Mouse (Mus musculus) midbrain, postnatal 0 days (tissue): ENCODE data around the gene Rsph10b. TPM values are rescaled to one million over a fixed set of nuclear protein-coding genes. Genes with fewer than 3 reads are reported as not detected.
A peak's percentile ranks its signal among the peaks of the same experiment; 100 is the strongest.

ENCODE experiments used
- ATAC-seq: fragments of 200-750 bp; cut with Nextera tagmentation; 2 replicates; pipeline ENCODE4 v1.8.0; 2017; ENCODE audit warnings: moderate number of reproducible peaks, mild to moderate bottlenecking, moderate TSS enrichment, moderate library complexity; ENCODE audit not compliant: low FRiP score
- DNase-seq: peaks from one replicate; pipeline ENCODE4 v3.0.0-alpha.2; 2015; ENCODE audit warnings: low spot score
- H3K27ac ChIP-seq: fragments of 300-500 bp; sonication (generic); 2 replicates; pipeline ENCODE4 v1.5.1; 2014; ENCODE audit warnings: low read depth, mild to moderate bottlenecking, low read length, mixed read lengths
- H3K27me3 ChIP-seq: fragments of 300-500 bp; sonication (generic); 2 replicates; pipeline ENCODE4 v1.6.1; 2014; ENCODE audit warnings: low read length, control low read depth, mixed read lengths; ENCODE audit not compliant: insufficient read depth
- H3K36me3 ChIP-seq: fragments of 300-500 bp; sonication (generic); 2 replicates; pipeline ENCODE4 v1.6.1; 2014; ENCODE audit warnings: low read length, control low read depth, mixed read lengths; ENCODE audit not compliant: insufficient read depth
- H3K4me1 ChIP-seq: fragments of 300-500 bp; sonication (generic); 2 replicates; pipeline ENCODE4 v1.6.1; 2014; ENCODE audit warnings: mild to moderate bottlenecking, control low read depth, antibody characterized with exemption, low read length, mixed read lengths; ENCODE audit not compliant: insufficient read depth
- H3K4me2 ChIP-seq: fragments of 300-500 bp; sonication (generic); 2 replicates; pipeline ENCODE4 v1.6.1; 2014; ENCODE audit warnings: low read depth, mild to moderate bottlenecking, low read length, mixed read lengths; ENCODE audit not compliant: poor library complexity, severe bottlenecking
- H3K4me3 ChIP-seq: fragments of 300-500 bp; sonication (generic); 2 replicates; pipeline ENCODE4 v1.5.1; 2014; ENCODE audit warnings: low read depth, mild to moderate bottlenecking, low read length, moderate library complexity
- H3K9ac ChIP-seq: fragments of 300-500 bp; sonication (generic); replicated peaks from 2 replicates; pipeline ENCODE4 v1.6.1; 2014; ENCODE audit warnings: mild to moderate bottlenecking, low read length, moderate library complexity, mixed read lengths; ENCODE audit not compliant: poor library complexity, severe bottlenecking
- H3K9me3 ChIP-seq: fragments of 300-500 bp; sonication (generic); 2 replicates; pipeline ENCODE4 v1.6.1; 2016; ENCODE audit warnings: low read length, control low read depth
- CTCF ChIP-seq: IDR thresholded peaks from 2 replicates; pipeline ENCODE4 v1.5.1; 2016; ENCODE audit warnings: antibody characterized with exemption, mild to moderate bottlenecking
- WGBS: fragments of 180-500 bp; shearing (Covaris S2); extraction: QIAGEN DNeasy Blood & Tissue Kit; methylation state at CpG from one replicate; pipeline ENCODE4 v1.1.7; 2014; 5-methylcytosine and 5-hydroxymethylcytosine counted together
- polyA plus RNA-seq: library from polyadenylated mRNA; unstranded; fragments of >200 nt; fragmentation: Nextera tagmentation; extraction: Ambion mirVana; gene quantifications from 2 replicates; pipeline ENCODE4 v1.2.1, GENCODE M21; 2015
- total RNA-seq: library from RNA; depleted of rRNA; stranded (reverse); fragments of >200 nt; gene quantifications from 2 replicates; pipeline ENCODE4 v1.2.3, GENCODE M21; 2014

The Rsph10b gene
- total and polyA plus RNA-seq, 2 experiments from 2014 or later, result 5.8 to 6.8 TPM

DNA sequence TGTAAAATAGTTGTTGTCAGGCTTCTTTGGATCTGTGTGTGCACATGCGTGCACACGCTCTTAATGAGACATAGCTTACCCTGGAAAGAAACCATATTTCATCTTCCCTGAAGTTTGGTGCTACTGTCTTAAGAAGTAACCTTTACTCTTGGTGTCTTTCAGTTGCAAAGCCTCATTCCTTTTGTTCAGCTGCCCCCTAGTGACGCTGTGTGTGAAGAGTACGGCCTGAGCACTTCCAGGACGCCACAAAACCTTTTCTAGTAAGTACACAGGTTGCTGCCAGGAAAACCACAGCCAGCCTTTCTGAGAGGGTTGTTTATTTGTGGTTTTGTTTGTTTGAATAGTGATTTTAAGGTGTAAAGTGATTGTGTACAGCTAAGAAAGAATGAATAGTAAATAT lies 15.4 kb upstream of the Rsph10b start:
- H3K36me3 ChIP-seq, result peaks cover 41% of the 10 kb centered on the region
- ATAC-seq, result no peak
- H3K27ac ChIP-seq, result no peak overlapping the region
- no peaks in the 10 kb centered on the region for H3K4me1 ChIP-seq
- no peak overlapping the region for H3K4me3 ChIP-seq
- no peaks in the 10 kb centered on the region for H3K27me3 ChIP-seq
- peak; percentile 63 for TF ChIP-seq CTCF
- no peak overlapping the region for H3K9ac ChIP-seq
- WGBS, result 50% methylated on average over 5 of the region's 5 CpGs
- peak; percentile 49 for DNase-seq
- no peaks in the 10 kb centered on the region for H3K9me3 ChIP-seq
- no peak overlapping the region for H3K4me2 ChIP-seq

- DNase-seq (no peak), ATAC-seq (no peak)
Measured at GRCm38 (mm10) chr5:143918120-143918519, 14.7 kb upstream of the Rsph10b start.

GRCm38 (mm10) chr5:143924781-143925452 lies 7.9 kb upstream of the Rsph10b start:
- Histone ChIP-seq H3K9ac (no peak overlapping the region), H3K27me3 (no peaks in the 10 kb centered on the region), H3K9me3 (no peaks in the 10 kb centered on the region), H3K4me3 (no peak overlapping the region), H3K36me3 (peaks cover 47% of the 10 kb centered on the region), H3K27ac (no peak overlapping the region), H3K4me1 (no peaks in the 10 kb centered on the region), H3K4me2 (no peak overlapping the region)
- 89% methylated on average over 6 of the region's 6 CpGs for WGBS
- ATAC-seq, result no peak
- TF ChIP-seq CTCF, result no peak
- DNase-seq, result no peak

More at GRCm38 (mm10) chr5:143918120-143918519, 14.7 kb upstream of the Rsph10b start:
- H3K4me2 ChIP-seq, result no peak overlapping the region
- H3K9ac ChIP-seq, result no peak overlapping the region
- H3K27me3 ChIP-seq, result no peaks in the 10 kb centered on the region
- no peak overlapping the region for H3K4me3 ChIP-seq
- no peaks in the 10 kb centered on the region for H3K9me3 ChIP-seq
- peaks cover 44% of the 10 kb centered on the region for H3K36me3 ChIP-seq
- WGBS, result 96% methylated on average over 3 of the region's 3 CpGs
- TF ChIP-seq CTCF, result no peak
- no peaks in the 10 kb centered on the region for H3K4me1 ChIP-seq
- H3K27ac ChIP-seq, result no peak overlapping the region

DNA sequence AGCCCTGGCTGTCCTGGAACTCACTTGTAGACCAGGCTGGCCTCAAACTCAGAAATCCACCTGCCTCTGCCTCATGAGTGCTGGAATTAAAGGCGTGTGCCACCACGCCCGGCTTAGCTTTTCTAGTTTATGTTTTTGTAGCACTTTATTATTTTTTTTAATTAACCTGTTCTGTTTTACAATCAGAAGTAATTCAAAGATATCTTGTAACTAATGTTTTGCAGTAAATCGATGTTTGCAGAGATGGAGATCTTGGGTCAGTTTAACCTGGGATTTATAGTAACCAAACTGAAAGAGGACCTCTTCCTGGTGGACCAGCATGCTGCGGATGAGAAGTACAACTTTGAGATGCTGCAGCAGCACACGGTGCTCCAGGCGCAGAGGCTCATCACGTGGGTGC lies 5.0 kb upstream of the Rsph10b start, which contains the start of gene Gm42421:
TSS of gene Gm42421 (plus strand) at position 301 of the 400 bp plus-strand sequence.
- Histone ChIP-seq H3K36me3 (peaks cover 50% of the 10 kb centered on the region), H3K9ac (no peak within 1 kb of the TSS), H3K9me3 (no peaks in the 10 kb centered on the region), H3K4me1 (no peaks in the 10 kb centered on the region; the same call in 1 of the 2 replicates), H3K27me3 (no peaks in the 10 kb centered on the region), H3K4me3 (no peak within 1 kb of the TSS), H3K4me2 (no peak within 1 kb of the TSS), H3K27ac (no peak within 1 kb of the TSS)
- WGBS, result 94% methylated on average over 8 of the region's 8 CpGs
- ATAC-seq, result no peak
- TF ChIP-seq CTCF, result no peak
- no peak for DNase-seq

- no peak for ATAC-seq
- peaks cover 50% of the 10 kb centered on the region for H3K36me3 ChIP-seq
- no peak overlapping the region for H3K9ac ChIP-seq
- WGBS, result 90% methylated on average over 4 of the region's 4 CpGs
- no peak overlapping the region for H3K4me3 ChIP-seq
- TF ChIP-seq CTCF, result no peak
- no peak overlapping the region for H3K4me2 ChIP-seq
- H3K27me3 ChIP-seq, result no peaks in the 10 kb centered on the region
- no peaks in the 10 kb centered on the region for H3K9me3 ChIP-seq
- H3K27ac ChIP-seq, result no peak overlapping the region
- H3K4me1 ChIP-seq, result no peaks in the 10 kb centered on the region; the same call in 1 of the 2 replicates
- DNase-seq, result no peak
Measured at GRCm38 (mm10) chr5:143929291-143929690, 3.5 kb upstream of the Rsph10b start.

DNA sequence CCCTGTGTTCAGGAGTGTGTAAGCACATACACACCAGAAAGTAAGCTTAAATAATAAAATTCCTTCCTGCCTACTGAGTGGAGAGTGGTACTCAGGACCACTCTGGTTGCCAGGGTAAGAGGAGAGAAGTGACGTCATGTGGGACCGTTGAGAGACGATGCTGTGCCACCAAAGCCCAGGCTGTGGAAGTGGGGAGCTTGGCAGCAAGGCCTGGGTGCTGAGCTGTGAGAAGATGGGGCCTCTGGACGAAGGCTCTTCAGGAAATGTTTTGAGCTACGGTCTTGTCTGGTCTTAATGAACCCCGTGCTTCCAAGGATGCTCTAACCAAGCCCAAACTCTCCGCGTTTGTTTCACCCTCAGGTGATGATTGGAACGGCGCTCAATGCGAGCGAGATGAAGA lies 2.2 kb upstream of the Rsph10b start:
- no peak for TF ChIP-seq CTCF
- Histone ChIP-seq H3K4me2 (no peak overlapping the region), H3K4me3 (no peak overlapping the region), H3K4me1 (no peaks in the 10 kb centered on the region; the same call in 1 of the 2 replicates), H3K9ac (no peak overlapping the region), H3K27me3 (no peaks in the 10 kb centered on the region), H3K27ac (no peak overlapping the region), H3K36me3 (peaks cover 41% of the 10 kb centered on the region), H3K9me3 (no peaks in the 10 kb centered on the region)
- 95% methylated on average over 12 of the region's 12 CpGs for WGBS
- ATAC-seq (no peak), DNase-seq (no peak)
